Mouse (Mus musculus): ENCODE measurements at regions not wholly inside any gene's neighbourhood (a gene's known extent, or its start where the extent isn't known, plus 50 kb on each side); places are given as distances from the start of the nearest gene placed in this dataset.
A peak's percentile ranks its signal among the peaks of the same experiment; 100 is the strongest.

DNA sequence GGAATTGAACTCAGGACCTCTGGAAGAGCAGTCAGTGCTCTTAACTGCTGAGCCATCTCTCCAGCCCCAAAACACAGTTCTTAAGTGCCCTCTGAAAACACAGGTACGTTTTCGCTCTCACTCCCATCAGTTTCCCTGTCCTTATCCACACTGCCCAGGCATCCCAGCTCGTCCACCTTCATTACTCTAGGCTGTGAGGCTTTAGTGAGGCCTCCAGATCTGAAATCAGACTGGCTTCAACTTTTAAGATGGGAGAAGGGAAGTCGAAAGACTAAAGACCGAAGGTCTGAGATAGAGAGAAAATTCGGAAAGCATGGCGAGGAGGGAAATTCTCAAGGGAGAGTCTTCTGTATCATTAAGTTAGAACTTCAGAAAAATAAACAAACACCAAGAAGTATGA is 54.8 kb upstream of the Tet2 start:
- no peak for DNase-seq (ENCODE audit: inconsistent ontology term)

DNA sequence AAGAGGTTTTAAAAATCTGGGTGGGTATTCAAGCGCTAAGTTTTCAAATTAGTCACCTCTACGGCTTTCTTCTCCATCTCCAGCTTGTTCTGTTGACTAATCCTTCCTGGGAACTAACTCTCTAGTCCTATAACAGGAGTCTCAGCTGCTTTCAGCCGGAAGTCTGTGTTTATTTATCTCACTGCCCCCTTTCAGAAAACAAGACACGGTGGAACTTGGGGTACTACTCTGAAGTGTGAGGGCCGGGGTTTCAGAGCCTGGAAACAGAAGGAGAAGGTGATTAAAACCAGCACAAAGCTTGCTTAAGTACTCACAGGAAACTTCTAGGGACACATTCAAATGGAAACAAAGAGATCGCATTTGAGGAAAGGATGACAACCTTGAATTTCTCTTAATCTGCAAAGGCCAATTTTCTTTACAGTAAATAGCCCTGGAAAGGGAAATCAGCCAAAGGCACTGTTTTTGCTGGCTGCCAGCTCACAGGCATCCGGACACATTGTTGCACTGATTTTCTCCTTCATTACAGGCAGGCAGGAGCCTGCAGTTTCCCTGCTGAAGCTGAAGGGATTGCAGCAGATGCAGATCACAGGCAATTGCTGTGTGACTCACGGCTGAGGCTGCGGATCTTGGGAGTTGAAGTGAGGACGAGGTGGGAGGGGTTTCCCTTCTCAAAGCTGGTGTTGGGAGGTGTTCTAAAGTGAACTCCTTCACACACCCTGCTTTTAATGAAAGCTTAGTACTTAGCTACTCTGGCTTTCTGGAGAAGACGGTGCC is 55.7 kb upstream of the Tet2 start:
- peak; percentile 76 for DNase-seq (ENCODE audit: inconsistent ontology term)

DNA sequence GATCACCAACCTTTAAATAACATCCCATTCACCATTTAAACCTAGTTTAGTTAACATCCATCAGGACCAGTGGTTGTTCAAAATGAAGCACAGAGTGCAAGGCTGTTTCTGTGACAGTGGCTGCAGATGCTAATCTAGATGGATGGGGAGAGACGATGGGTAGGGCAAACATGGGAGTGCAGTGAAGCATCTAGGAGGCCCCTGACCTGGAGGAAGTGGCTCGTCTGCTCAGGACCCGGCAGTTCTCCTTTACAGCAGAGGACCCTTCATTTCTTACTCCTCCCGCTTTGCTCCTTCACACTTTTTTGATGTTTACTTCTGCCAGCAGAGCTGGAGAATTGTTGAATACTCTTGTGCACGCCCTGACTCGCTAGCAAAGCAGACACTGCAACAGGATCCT is 60.5 kb upstream of the Tet2 start:
- no peak for DNase-seq (ENCODE audit: inconsistent ontology term)

DNA sequence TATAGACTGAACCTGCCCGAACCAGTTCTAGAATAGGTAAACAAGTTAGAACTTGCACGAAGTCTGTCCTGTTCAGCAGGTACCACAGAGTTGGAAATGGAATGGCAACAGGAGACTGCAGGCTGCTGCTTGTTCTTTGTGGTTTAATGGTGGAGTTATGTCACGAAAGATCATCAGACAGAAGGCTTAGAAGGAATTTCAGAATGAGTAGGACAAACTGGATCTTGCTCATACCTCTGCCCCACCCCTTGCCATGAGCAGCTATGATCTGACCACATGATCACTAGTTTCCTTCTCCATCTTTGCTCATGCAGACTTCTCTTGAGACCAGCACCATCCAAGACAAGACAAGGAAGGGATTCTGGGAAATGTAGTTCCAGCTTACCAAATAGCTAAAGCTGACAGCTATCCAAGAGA is 63.9 kb upstream of the Tet2 start:
- DNase-seq (ENCODE audit: inconsistent ontology term), result no peak

DNA sequence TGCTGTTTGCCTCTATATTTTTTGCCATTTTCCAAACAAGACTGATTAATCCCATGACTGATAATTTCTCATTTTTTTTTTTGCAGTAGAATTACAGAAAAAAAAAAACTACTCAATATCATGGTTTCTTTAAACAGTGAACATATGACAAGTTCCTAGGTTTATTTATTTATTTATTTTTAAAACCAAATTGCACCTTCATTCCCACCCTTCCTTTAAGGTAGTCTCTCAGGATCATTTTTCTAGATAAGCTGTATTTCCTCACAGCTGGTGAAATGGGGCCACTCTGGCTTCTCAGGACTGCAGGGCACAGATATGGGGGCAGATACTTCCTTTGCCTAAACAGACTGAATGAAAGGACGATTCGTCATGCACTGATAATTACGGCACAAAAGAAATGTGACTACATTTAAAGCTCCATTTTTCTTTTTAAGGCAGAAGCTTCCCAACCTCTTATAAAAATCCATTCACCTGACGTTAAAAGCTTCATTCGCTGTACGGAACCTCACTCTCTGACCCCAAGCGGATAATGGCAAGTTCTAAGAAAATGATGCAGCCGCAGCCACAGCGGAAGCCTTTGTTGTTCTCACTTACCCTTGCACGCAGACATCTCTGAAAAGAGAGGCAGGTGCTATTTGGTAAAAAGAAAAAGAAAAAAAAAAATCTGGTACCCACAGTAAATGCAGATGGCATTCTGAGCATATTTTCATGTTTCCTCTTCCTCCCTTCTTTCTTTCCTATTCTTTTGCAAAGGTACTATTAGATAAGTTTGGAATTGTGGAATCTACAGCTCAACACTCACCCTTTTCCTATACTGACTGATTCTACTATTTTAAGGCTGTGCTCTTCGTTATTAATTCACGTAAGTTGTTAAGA is 69.1 kb upstream of the Tet2 start:
- peak; percentile 13 for DNase-seq (ENCODE audit: inconsistent ontology term)

DNA sequence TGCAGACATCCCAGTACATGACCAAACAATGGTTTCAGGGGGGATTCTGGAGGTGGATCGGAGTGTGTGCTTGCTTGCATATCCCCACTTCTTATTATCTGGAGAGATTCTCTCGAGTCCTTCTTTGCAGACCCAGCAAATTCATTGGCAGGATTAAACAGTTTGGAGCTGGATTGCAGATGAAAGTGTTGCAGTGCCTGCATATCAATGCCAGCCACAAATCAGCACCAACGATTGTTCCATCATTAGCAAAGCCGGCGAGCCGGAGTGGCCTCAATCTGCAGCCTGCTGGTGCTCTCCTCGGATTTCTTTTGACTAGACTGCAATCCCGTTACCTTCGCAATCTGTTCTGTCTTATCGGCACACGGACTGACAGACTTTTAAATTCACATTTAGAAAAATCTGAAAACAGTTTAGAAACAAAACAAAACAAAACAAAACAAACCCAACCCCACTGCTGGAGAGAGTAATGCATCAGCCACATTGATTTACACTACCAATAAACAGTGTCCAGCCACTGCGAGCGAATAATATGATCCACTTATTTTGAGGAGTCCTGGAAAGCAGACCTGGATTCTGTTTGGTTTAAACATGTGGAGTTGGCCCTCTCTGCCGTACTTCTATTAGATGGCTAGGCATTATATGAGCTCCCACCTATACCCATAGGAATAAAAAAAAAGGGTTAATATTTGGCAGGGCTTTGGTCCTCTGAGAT is 69.9 kb upstream of the Tet2 start:
- DNase-seq (ENCODE audit: inconsistent ontology term), result peak; percentile 29

DNA sequence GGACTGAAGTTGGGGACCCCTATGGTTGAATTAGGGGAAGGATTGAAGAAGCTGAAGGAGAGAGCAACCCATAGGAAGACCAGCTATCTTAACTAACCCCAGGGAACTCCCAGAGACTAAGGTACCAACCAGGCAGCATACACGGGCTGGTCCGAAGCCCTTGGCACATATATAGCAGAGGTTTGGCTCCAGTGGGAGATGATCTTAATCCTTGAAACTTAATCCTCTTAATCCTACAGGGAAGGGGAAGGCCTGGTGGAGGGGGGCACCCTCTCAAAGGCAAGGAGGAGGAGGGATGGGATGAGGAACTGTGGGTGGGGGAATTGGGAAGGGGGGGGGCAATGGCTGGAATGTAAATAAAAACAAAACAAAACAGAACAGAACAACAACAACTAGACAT is 72.1 kb upstream of the Tet2 start:
- no peak for DNase-seq (ENCODE audit: inconsistent ontology term)

DNA sequence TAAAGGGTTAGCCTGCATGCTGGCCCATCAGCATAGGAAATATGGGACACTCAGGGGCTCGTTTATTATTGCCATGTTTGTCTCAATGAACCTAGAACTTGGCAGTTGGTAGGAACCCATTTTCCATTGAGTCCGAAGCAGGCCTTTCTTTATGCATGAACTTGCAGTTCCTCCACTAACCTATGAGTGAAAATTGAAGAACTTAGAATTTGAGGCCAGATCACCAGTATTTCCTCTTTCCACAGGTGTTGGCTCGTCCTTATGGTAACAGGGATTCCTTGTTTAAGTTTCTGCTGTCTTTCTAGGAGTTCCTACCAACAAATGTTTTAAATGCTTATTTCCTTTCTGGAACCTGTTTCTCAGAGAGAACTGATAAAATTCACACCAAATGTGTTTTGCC is 73.6 kb upstream of the Tet2 start:
- DNase-seq (ENCODE audit: inconsistent ontology term), result no peak

DNA sequence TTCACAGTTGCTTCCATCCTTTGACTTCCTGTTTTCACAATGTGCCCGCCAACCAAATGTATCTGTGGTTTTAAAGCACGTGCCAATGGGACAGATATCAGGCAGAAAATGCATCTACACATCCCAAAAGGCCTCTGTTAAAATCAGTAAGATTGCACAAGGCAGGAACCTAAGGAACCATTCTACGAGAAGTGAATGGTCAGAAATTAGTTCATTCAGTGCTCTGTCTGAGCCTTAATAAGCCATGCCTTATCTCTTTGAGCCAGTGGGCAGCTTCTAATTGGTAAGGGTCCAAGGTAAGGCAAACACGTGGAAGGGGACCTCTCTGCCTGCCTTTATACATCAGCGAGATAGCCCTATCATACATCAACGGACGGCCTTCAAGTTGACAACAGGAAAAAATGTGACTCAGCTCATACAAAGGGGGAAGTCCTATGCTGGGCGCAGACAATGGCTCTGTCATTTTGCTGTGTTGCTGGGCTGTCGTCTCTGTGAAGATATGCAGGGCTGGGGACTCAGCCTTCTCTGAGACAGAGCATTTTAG is 78.3 kb upstream of the Tet2 start:
- DNase-seq (ENCODE audit: inconsistent ontology term), result no peak

DNA sequence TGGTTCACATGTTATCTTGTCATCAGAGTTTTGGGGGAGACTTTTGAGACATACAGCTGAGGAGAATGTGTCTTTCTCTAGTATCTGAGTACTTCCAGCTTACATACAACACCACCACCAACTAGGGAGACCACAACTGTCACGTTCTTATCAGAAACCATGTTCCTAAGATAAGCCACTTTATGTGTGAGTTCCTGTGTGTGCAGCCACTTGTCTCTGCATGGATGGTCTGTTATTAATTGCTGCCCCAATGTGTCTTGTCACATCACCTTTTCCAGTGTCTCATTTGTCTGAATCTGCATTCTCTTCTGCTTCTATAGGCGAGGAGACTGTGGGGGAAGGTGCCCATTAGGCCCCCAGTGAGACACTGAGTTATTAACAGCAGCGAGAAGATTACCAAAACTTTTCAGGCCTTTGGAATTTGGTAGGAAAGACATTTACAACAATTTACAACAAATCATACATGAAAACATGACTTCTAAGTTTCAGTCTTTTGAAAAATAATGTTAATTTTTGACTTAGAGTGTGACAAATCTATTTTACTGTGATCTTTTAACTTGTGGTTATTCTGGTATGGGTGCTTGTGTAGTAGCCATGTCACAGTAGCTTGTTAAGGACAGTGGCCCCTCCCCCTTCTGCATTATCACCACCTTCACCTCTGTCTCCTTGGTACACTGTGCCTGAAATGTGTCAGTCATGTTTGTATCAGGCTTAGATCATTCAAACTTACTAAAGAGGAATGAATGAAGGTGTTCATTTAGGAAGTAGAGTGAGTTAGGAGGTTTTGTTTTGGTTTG is 79.3 kb upstream of the Tet2 start:
- no peak for DNase-seq (ENCODE audit: inconsistent ontology term)

DNA sequence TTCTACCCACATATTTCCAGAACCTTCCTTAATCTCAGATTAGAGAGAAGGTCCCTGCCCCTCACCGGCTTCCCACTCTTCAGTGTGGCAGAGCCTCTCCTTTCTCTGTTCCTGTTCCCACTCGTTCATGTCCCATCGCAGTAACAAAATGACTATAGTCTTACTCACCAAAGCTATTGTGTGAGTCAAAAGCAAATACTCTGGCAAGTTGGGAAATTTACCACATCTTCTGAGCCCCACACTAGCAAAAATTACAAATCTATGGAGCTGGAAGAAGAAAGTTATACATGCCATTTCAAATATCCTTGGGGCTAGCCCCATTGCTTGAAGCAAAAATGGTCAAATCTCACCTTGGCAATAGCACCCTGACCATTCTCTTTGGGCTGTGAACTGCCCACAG is 80.1 kb upstream of the Tet2 start:
- peak; percentile 34 for DNase-seq (ENCODE audit: inconsistent ontology term)

DNA sequence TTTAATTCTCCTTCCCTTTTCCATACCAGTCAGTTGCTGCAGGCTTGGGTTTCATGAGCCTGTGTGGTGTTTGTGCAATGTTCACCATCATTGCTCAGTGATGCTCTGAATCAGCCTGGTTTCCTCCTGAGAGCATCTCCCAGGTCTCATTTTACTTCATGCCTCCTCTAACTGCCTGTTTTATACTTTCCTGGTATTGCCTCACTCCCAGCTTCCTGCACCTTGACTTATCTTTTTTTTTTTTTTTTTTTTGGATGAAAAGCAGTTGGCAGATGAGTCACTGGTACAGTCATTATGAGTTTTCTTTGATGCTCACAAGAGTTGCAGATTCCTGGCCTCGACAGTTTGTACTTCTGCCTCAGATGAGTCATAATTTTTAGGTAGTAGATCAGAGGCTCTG is 81.5 kb upstream of the Tet2 start:
- DNase-seq (ENCODE audit: inconsistent ontology term), result peak; percentile 75

DNA sequence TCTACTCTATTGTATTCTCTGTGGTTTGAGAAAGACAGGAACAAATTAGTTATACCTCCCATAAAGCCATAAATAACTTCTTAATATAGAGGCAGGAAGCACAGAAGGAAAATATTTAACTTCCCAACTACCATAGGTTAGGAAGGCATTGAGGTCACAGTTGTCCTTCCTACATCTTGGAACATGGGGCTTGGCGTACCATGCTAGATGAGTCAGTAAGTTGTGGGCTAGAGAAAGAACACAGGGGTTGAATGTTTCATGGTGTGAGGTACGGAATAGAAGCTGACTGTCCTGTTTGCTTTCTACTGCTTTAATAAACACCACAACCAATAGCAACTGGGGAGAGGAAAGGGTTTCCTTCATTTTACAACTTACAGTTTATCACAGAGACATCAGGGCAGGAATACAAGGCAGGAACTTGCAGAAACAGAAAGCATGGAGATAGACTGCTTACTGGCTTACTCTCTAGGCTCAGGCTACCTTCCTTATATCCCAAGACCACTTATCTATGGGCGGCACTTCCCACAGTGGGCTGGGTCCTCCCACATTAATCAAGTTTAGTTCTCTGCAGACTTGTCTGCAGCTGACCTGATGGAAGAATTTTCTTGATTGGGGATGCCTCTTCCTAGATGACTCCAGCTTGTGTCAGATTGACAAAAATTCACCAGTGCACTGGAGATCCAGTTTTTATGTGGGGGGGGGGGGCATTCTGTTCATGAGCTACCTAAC is 82.3 kb upstream of the Tet2 start:
- DNase-seq (ENCODE audit: inconsistent ontology term), result no peak

DNA sequence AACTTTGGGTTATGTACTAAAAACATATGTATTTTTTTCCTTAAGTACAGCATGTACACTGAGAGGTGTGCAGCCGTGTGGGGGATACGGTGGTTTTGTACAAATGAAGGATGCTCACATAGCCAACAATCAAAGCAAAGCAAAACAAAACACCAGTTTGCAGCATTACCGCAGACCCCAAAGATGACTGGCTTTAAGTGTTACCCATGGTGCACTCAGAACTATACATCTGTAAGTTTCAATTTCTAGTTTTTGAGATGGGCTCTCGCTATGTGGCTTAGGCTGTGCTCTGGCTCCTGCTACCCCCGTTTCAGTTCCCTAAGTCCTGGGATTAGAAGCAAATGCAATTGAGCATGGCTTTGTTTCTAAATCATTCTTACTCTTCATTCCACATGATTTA is 89.4 kb upstream of the Tet2 start:
- no peak for DNase-seq (ENCODE audit: inconsistent ontology term)

DNA sequence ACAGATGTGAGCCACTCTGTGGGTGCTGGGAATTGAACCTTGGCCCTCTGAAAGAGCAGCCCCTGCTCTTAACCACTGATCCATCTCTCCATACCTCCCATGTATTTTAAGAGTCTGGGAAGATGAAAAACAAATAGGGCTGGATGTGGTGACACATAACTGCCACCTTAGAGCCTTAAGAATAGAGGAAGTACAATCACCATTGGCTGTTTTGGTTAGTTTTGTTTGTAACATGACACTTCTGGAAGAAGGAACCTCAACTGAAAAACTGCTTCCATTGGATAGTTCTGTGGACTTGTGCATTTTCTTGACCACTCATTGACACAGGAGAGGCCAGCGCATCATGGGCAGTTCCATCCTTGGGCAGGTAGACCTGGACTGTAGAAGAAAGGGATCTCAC is 100.7 kb upstream of the Tet2 start:
- no peak for DNase-seq (ENCODE audit: inconsistent ontology term)

DNA sequence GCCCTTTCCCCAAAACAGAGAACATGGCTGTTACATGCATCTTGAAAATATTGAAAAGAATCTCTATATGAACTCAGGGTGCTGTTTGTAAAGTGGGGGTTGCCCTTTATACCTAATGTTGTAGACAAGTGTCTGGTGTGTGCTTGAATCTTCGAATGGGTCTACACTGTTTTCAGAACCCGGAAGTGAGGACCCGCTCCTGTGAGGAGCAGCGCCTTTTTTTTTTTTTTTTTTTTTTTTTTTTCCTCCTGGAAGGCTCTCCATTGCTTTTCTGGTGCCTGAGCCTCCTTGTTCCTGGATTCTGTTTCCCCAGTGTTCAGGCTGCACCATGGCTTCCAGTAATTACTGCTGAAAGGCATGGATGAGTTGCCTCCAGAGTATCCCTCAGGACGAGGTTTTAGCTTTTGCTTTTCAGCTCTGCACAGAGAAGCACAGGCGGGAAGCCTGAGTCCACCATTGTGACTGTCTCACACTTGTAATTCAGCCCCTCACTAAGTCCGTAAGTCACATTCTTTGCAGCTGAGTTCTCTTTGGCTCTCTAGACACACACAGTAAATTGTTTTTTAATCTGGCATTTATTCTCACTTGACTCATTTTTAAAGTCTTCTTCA is 101.6 kb upstream of the Tet2 start:
- DNase-seq (ENCODE audit: inconsistent ontology term), result no peak

DNA sequence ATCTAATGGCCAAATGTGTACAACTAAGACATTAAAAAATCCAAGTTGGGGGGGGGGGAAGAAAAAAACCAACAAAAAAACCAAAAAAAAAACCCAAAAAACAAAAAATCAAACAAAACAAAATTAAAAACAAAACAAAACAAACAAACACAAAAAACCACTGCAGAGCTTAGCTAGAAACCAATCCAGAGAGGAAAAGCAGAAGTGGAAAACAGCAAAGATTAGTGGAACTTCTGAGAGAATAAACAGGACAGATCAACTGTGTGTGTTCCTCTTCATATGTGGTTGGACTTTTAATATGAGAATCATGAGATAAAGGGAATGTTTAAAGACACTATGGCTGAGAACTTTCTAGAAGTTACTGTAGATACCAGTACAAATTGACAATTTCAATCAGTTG is 105.1 kb upstream of the Tet2 start:
- DNase-seq (ENCODE audit: inconsistent ontology term), result no peak

DNA sequence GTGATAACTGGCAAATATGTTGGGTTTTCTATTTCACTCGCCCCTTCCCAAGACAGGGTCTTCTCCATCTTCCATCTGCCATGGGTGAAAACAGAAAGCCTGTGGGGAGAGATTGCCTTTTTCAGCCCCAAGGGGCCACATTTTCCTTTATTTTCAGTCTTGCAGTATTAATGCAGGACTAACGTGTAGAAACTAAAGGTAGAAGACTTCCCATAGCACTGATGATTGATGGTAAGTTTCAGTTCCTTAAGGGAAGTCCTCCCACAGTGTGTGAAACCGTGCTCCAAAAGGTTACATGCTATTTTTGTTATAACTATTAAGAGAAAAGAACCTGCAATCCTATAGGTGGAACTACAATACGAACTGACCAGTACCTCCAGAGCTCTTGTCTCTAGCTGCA is 107.1 kb upstream of the Tet2 start:
- no peak for DNase-seq (ENCODE audit: inconsistent ontology term)

DNA sequence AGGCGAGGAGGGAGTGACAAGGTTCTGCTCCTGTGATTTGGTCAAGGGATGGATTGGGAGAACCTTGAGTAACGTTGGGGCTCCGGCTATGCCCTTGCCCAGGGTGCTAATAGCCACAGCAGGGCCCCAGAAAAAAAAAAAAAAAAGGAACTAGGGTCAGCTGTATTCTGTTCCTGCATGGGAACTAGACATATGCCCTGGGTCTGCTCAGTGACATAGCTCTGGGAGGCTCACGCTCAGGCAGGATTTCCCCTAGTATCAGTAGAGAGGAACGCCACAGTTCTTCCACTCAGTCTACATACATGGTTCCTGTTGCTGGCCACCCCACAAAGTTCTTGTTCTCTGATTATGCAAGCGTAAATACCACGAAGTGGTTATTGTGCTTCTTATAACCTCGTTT is 114.8 kb upstream of the Tet2 start:
- peak; percentile 12 for DNase-seq (ENCODE audit: inconsistent ontology term)

DNA sequence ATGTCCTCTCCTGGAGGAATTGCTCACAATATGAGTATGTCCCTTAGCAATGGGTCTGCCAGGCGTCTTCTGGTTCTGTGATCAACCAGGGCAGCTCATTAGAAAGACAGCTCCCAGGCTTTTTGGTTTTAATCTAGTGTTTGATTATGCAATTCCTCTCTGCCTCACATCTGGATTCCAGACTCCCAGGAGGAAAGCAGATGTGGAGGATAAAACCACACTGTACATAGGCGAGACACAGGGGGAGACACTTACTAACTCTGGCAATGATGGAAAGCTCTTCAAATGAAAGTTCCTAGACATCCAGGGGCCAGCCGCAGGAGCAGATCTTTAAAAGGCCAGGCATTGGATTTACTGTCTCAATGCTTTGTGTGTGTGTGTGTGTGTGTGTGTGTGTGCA is 116.4 kb upstream of the Tet2 start:
- DNase-seq (ENCODE audit: inconsistent ontology term), result no peak
